Mouse (Mus musculus) stomach, embryonic 16.5 days (tissue): ENCODE data around the gene Olfr143. TPM values are rescaled to one million over a fixed set of nuclear protein-coding genes. Genes with fewer than 3 reads are reported as not detected.

Experiments used
- ATAC-seq: fragments of 200-750 bp; cut with Nextera tagmentation; 2 replicates; pipeline ENCODE4 v1.8.0; 2017; ENCODE audit warnings: moderate number of reproducible peaks, moderate TSS enrichment; ENCODE audit not compliant: insufficient read depth, low FRiP score
- H3K27ac ChIP-seq: fragments of 300-500 bp; sonication (generic); 2 replicates; pipeline ENCODE4 v1.5.1; 2014; ENCODE audit warnings: low read length
- H3K27me3 ChIP-seq: fragments of 300-500 bp; sonication (generic); 2 replicates; pipeline ENCODE4 v1.6.1; 2014; ENCODE audit warnings: low read length, control low read depth, mixed read lengths; ENCODE audit not compliant: control insufficient read depth, insufficient read depth
- H3K36me3 ChIP-seq: fragments of 300-500 bp; sonication (generic); 2 replicates; pipeline ENCODE4 v1.6.1; 2014; ENCODE audit warnings: low read length; ENCODE audit not compliant: control insufficient read depth, insufficient read depth
- H3K4me1 ChIP-seq: fragments of 300-500 bp; sonication (generic); 2 replicates; pipeline ENCODE4 v1.6.1; 2014; ENCODE audit warnings: low read length, control low read depth, mixed read lengths; ENCODE audit not compliant: control insufficient read depth, insufficient read depth
- H3K4me2 ChIP-seq: fragments of 300-500 bp; sonication (generic); 2 replicates; pipeline ENCODE4 v1.6.1; 2014; ENCODE audit warnings: low read depth, low read length, mixed read lengths
- H3K4me3 ChIP-seq: fragments of 300-500 bp; sonication (generic); replicated peaks from 2 replicates; pipeline ENCODE4 v1.5.1; 2014; ENCODE audit warnings: mild to moderate bottlenecking, low read length
- H3K9ac ChIP-seq: fragments of 300-500 bp; sonication (generic); 2 replicates; pipeline ENCODE4 v1.6.1; 2014; ENCODE audit warnings: low read length
- H3K9me3 ChIP-seq: fragments of 300-500 bp; sonication (generic); replicated peaks from 2 replicates; pipeline ENCODE4 v1.6.1; 2016; ENCODE audit warnings: low read length, control low read depth; ENCODE audit not compliant: control insufficient read depth
- WGBS: fragments of 180-500 bp; shearing (Covaris S2); extraction: QIAGEN DNeasy Blood & Tissue Kit; methylation state at CpG from one replicate; pipeline ENCODE4 v1.1.7; 2014; 5-methylcytosine and 5-hydroxymethylcytosine counted together
- polyA plus RNA-seq: library from polyadenylated mRNA; unstranded; fragments of >200 nt; fragmentation: Nextera tagmentation; extraction: Ambion mirVana; gene quantifications from 2 replicates; pipeline ENCODE4 v1.2.1, GENCODE M21; 2015

Olfr143 gene
- not detected in 2 replicates for polyA plus RNA-seq

DNA sequence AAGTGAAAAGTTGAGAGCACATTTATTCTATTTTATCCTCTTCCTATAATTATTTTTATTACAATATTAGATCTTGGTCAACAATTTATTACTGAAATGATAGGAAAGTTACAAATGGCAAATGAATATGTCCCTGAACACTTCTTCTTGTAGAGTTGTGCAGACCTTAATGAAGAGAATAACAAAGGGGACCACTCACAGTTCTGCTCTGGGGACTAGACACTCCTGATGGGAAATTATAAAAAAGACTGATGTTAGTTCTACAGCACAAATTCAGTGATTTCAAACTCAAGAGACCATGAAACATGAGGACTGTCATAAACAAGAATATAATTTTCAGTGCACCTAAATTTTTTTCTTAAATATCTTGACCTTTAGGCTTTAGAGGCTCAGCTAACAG, at the start of gene Olfr143:
Olfr143 (plus strand) TSS at position 301 of the 400 bp plus-strand sequence.
- no peaks in the 10 kb centered on the region for H3K36me3 ChIP-seq
- H3K27ac ChIP-seq = no peak within 1 kb of the TSS
- H3K9me3 ChIP-seq = no peaks in the 10 kb centered on the region
- ATAC-seq = no peak
- H3K4me1 ChIP-seq = no peaks in the 10 kb centered on the region
- no peaks in the 10 kb centered on the region for H3K27me3 ChIP-seq
- no peak within 1 kb of the TSS for H3K4me3 ChIP-seq
- H3K4me2 ChIP-seq = no peak within 1 kb of the TSS
- no peak within 1 kb of the TSS for H3K9ac ChIP-seq

DNA sequence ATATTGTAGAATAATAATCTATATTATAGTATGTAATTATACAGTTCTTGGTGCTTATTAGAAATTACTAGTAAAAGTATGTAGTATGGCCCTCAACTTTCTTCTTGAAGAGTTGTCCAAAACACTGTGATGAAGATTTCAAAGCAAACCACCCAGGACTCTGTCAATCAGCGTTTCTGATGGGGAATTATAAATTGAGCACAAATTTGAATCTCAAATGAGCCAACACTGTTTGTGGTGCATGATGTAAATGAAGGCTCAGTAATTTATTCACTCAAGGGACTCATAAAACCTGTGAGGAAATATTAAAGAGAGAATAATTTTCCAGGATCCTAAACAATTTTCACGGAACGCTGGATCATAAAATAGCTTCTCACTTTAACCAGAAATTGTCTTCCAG, 44.5 kb upstream of the Olfr143 start, which contains the start of gene Olfr893:
Olfr893 (plus strand) TSS at position 301 of the 400 bp plus-strand sequence.
- Histone ChIP-seq H3K27me3 (no peaks in the 10 kb centered on the region), H3K36me3 (no peaks in the 10 kb centered on the region), H3K27ac (no peak within 1 kb of the TSS), H3K9ac (no peak within 1 kb of the TSS), H3K4me1 (no peaks in the 10 kb centered on the region), H3K9me3 (no peaks in the 10 kb centered on the region), H3K4me2 (no peak within 1 kb of the TSS), H3K4me3 (no peak within 1 kb of the TSS)
- WGBS = 81% methylated on average over 3 of the region's 3 CpGs
- ATAC-seq = no peak

DNA sequence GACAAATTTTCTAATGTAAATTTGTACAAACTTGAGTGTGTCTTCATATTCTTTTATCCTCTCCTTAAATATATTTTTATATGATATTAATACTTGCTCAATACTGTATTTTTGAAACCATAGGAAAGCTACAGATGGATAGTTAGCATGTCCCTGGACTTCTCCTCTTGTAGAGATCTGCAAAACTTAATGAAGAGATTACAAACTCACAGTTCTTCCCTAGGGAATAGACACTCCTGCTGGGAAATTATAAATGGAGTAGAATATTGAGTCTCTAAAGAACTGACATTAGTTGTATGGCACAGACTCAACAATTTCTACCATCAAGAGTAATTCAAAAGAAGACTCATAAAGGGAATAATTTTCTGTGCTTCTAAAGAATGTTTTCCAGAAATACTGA, 34.8 kb upstream of the Olfr143 start, which contains the start of gene Olfr894:
Olfr894 (plus strand) TSS at position 301 of the 400 bp plus-strand sequence.
- Histone ChIP-seq H3K27me3 (no peaks in the 10 kb centered on the region), H3K9ac (no peak within 1 kb of the TSS), H3K4me2 (no peak within 1 kb of the TSS), H3K27ac (no peak within 1 kb of the TSS), H3K4me3 (no peak within 1 kb of the TSS), H3K9me3 (no peaks in the 10 kb centered on the region), H3K4me1 (no peaks in the 10 kb centered on the region), H3K36me3 (no peaks in the 10 kb centered on the region)
- no peak for ATAC-seq

DNA sequence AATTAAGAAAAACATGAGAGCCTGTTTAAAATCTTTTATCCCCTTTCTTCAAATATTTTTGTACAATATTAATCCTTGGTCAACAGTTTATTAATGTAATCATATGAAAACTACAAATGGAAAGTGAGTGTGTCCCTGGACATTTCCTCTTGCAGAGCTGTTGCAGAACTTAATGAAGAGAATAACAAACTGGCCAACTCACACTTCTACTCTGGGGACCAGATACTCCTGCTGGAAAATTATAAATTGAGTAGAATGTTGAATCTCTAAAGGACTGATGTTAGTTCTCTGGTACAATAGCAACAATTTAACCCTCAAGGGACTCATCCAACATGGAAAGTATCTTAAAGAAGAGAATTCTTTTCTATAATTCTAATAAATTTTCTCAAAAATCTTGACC, 15.0 kb downstream of the Olfr143 start, which contains the start of gene Olfr895:
Olfr895 (plus strand) TSS at position 301 of the 400 bp plus-strand sequence.
- Histone ChIP-seq H3K27ac (no peak within 1 kb of the TSS), H3K9me3 (no peaks in the 10 kb centered on the region), H3K4me2 (no peak within 1 kb of the TSS), H3K36me3 (no peaks in the 10 kb centered on the region), H3K27me3 (no peaks in the 10 kb centered on the region), H3K9ac (no peak within 1 kb of the TSS), H3K4me3 (no peak within 1 kb of the TSS), H3K4me1 (no peaks in the 10 kb centered on the region)
- no peak for ATAC-seq

DNA sequence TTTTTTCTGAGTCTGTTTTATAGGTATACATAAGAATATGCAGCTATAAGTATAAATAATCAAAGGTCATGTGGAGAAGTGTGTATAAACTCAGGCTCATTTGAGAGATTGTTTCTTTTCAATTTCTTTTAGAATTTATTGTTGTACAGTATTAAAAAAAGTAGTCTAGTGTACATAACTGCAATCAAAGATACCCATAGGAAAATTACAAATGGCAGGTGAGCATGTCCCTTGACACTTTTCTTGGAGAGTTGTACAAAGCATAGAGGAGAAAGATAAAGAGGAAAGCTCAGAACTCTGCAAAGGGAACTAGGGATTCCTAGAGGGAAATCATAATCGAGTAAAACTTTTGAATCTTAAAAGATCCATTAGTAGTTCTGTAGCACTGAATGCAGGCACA, 38.2 kb downstream of the Olfr143 start, which contains the start of gene Olfr896-ps1:
Olfr896-ps1 (plus strand) TSS at position 301 of the 400 bp plus-strand sequence.
- Histone ChIP-seq H3K36me3 (no peaks in the 10 kb centered on the region), H3K9ac (no peak within 1 kb of the TSS), H3K27ac (no peak within 1 kb of the TSS), H3K4me3 (no peak within 1 kb of the TSS), H3K9me3 (no peaks in the 10 kb centered on the region), H3K4me2 (no peak within 1 kb of the TSS), H3K27me3 (no peaks in the 10 kb centered on the region), H3K4me1 (no peaks in the 10 kb centered on the region)
- ATAC-seq = no peak
- WGBS = 83% methylated on average over 1 of the region's 1 CpGs

Other genes with a start within 250 kb of the Olfr143 start
- gene Olfr883, start 227.0 kb upstream of the Olfr143 start, polyA plus RNA-seq = not detected in 2 replicates
- gene Olfr884, start 206.2 kb upstream of the Olfr143 start, polyA plus RNA-seq = not detected in 2 replicates
- not detected in 2 replicates for gene Olfr885, start 191.5 kb upstream of the Olfr143 start, polyA plus RNA-seq
- not detected in 2 replicates for gene Olfr887, start 168.7 kb upstream of the Olfr143 start, polyA plus RNA-seq
- gene Olfr888, start 144.6 kb upstream of the Olfr143 start, polyA plus RNA-seq = not detected in 2 replicates
- gene Olfr889, start 137.6 kb upstream of the Olfr143 start, polyA plus RNA-seq = 0.04 and 0.05 TPM in 2 replicates
- gene Olfr890, start 110.3 kb upstream of the Olfr143 start, polyA plus RNA-seq = 0.03 TPM in 1 of 2 replicates, not detected in the other
- gene Olfr891, start 72.0 kb upstream of the Olfr143 start, polyA plus RNA-seq = not detected in 2 replicates
- 0.06 TPM in 1 of 2 replicates, not detected in the other for gene Olfr893, start 44.4 kb upstream of the Olfr143 start, polyA plus RNA-seq
- not detected in 2 replicates for gene Olfr894, start 34.7 kb upstream of the Olfr143 start, polyA plus RNA-seq
- not detected in 2 replicates for gene Olfr895, start 15.1 kb downstream of the Olfr143 start, polyA plus RNA-seq
- gene Olfr896-ps1, start 38.3 kb downstream of the Olfr143 start, polyA plus RNA-seq = not detected in 2 replicates
- gene Olfr25, start 76.3 kb downstream of the Olfr143 start, polyA plus RNA-seq = not detected in 2 replicates
- not detected in 2 replicates for gene Olfr898, start 95.6 kb downstream of the Olfr143 start, polyA plus RNA-seq
- gene Olfr250, start 114.1 kb downstream of the Olfr143 start, polyA plus RNA-seq = not detected in 2 replicates
- not detected in 2 replicates for gene Olfr251, start 124.3 kb downstream of the Olfr143 start, polyA plus RNA-seq
- gene Olfr147, start 148.9 kb downstream of the Olfr143 start, polyA plus RNA-seq = not detected in 2 replicates
- not detected in 2 replicates for gene Olfr901, start 176.7 kb downstream of the Olfr143 start, polyA plus RNA-seq
- not detected in 2 replicates for gene Olfr902, start 194.9 kb downstream of the Olfr143 start, polyA plus RNA-seq
- gene Olfr904, start 210.4 kb downstream of the Olfr143 start, polyA plus RNA-seq = not detected in 2 replicates
- not detected in 2 replicates for gene Olfr905, start 218.3 kb downstream of the Olfr143 start, polyA plus RNA-seq
- gene Olfr906, start 234.3 kb downstream of the Olfr143 start, polyA plus RNA-seq = not detected in 2 replicates
- gene Olfr907, start 243.0 kb downstream of the Olfr143 start, polyA plus RNA-seq = not detected in 2 replicates